Mouse (Mus musculus) gastrocnemius, postnatal 14 days (tissue): Measurements from ENCODE around the gene Grip2. TPM values are rescaled to one million over a fixed set of nuclear protein-coding genes. Genes with fewer than 3 reads are reported as not detected.

Experiments used
- DNase-seq: peaks from one replicate; pipeline ENCODE4 v3.0.0; 2021; ENCODE audit warnings: mixed read lengths
- intact Hi-C: fragments of 180-260 bp; cut with DNase I; formaldehyde crosslinking; loops from one replicate; pipeline ENCODE4 v1.15.1; 2025; ENCODE audit warnings: low total_unique reads
- total RNA-seq, 2 experiments: library from RNA; stranded (reverse); gene quantifications; 2 replicates each; pipeline ENCODE4 v1.2.3; 2021

The Grip2 gene
- total RNA-seq, 2 experiments from 2014 or later, result 2.6 to 4.0 TPM

DNA sequence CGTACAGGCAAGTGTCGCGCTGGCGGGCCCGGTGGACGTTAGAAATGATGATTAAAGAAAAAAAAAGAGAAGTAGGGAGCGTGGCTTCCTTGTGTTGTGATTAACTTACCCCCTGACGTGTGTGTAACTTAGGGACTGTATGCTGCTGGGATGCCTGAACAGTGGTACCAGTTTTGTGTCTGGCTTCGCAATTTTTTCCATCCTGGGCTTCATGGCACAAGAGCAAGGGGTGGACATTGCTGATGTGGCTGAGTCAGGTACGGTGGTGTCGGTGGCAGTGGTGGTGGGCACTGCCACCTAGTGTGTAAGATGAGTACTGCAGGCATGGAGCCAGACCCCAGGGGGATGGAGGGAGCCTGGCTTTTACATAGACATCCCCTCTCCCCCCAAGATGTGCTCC is 86.0 kb downstream of the Grip2 start:
- DNase-seq, result peak; percentile 64
- intact Hi-C loops, result loop anchor here (2.0 kb wide), 2 partner anchors 164 to 214 kb away; no protein-coding TSS in a partner anchor

DNA sequence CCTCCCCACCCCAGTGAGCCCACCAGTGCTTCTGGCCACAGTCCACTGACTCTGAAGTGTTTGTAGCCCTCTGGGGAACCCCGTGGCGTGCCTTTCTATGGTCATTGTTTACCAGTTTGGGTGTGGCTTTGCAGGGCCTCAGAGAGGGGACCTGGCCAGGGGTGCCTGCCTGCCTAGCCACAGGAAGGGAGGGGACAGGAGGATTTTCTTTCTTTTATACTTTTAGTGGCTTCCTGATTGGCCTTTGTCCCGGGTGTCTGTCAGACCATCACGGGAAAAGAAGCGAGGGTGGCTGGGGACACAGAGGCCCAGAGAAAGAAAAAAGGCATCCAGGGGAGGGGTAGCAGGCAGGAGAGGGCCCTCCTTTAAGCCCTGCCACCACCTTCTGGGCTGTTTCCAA is 89.0 kb downstream of the Grip2 start:
- no peak for DNase-seq
- intact Hi-C loops, result no loop called here

DNA sequence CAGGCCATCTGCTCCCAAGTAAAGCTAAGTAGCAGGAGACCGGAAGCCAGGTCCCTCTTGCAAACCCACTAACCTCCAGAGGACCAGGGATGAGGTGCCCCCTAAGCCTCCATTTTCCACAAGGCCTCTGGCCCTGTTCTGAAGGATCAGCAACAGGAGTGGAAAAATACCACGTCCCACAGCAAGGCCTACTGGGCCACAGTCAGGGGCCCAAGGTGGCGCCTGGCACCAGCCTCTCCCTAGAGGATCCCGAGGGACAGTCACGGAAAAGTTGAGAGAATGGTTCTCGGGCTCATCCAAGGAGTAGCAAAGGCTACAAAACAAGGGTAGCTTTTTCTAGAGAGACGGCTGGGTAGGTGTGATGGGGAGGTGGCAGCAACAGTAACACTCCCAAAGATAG is 89.6 kb downstream of the Grip2 start:
- no peak for DNase-seq
- intact Hi-C loops, result no loop called here

DNA sequence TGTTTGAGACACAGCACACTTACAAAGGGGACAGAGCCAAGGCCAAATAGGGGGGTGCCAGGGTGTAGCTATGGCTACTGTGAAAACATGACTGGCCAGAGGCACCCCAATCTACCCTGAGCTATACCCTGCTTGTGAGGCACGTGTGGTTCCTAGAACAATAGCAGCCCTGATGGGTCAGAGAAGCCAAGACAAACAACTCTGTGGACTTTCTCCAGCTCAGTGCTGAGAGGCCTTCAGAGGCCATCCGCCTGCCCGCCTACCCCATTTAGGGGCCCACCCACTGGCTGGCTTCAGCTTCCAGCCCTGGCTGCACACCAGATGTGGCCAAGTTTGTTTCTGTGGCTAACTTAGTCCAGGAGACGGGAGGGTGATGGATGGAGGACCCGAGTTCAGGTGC is 90.6 kb downstream of the Grip2 start:
- intact Hi-C loops, result no loop called here
- peak; percentile 47 for DNase-seq

DNA sequence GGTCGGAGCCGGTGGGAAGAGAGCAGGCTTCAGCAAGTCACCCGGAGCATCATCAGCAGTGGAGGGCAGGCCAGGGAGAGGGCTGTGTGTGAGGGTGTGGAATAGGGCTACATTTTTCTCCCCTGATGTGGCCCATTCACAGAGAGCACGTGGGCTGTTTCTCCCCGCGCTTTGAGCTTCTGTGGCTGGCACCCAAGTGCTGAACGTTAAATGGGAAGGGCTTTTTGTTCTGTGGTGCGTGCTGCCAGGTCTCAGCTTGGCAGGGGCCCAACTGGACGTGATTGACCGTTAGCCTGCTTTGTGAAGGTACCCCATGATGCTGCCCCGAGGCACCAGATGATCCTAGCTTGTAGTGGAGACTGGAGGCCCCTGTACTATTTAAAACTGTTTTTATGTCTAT is 94.9 kb downstream of the Grip2 start:
- DNase-seq, result peak; percentile 36
- intact Hi-C loops, result no loop called here

DNA sequence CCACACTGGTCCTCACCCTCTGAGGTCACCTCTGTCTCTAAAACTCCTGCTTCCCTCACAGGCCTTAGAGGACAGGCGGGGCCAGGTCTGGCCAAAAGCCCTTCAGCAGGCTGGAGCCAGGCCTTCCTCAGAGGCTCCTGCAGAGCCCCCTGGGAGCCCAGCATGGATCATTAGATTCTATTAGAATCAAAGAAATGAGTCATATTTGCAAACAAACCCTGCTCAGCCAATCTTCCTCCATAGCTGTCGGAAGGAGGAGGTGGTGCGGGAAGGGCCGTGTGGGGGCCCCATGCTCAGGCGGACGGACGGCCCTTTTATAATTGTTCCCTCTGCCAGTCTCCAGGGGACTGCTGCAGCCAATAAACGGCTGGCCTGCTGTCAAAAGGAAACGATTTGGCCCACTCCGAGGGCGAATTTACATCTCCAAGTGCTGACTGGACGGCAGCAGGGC is 97.3 kb downstream of the Grip2 start:
- peak; percentile 83 for DNase-seq
- intact Hi-C loops, result loop anchor here (5.0 kb wide), 1 partner anchor 42 kb away; no protein-coding TSS in a partner anchor

DNA sequence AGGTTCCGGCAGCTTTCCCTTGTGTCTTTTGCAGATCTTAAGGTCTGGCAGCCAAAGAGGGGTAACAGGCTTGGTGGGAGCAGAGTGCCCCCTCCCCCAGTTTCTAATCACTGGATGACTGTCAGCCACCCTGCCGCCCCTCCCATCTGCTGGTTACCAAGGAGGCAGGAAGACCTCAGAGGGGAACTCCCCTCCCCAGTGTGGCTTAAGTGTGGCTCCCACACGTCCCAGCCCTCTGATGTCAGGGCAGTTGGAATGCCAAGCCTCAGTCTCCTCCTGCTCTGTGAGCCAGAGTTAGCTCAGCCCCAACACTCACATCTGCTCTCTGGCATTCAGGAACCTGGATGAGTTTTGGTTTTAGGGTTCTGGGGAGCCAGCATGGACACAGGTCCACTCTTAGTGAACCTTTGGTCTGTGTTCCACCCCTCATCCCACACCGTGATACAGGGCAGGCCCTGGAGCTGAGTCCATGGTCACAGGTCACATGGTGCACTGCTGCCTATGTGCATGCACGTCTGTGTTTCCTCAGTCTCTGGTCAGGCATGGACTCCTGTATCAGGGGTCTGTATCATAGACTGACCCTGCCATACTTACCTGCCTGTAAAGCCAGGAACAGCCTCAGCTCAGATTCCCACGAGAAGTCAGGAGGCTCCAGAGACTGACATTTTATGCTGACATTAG is 98.0 kb downstream of the Grip2 start:
- DNase-seq, result peak; percentile 38
- intact Hi-C loops, result loop anchor here (5.0 kb wide), 1 partner anchor 42 kb away; no protein-coding TSS in a partner anchor

DNA sequence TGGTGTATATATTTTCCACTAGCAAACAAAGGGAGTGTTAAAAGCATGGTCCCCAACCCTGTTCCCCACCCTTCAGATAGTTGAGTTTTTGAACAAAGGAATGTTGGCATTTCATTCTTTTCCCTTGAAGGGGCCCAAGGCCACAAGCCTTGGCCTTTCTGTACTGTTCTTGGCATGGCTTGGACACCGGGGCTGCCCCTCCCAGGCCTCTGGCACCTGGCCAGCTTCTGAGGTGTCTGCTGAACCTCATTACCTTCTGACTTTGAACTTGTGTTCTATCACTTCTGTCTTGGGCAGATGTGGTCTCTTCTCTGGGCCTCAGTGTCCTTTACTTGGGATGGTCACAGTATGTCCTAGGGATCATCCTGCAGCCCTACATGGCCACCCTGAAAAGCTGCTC is 99.7 kb downstream of the Grip2 start:
- no peak for DNase-seq
- intact Hi-C loops, result loop anchor here (5.0 kb wide), 1 partner anchor 40 kb away; no protein-coding TSS in a partner anchor

DNA sequence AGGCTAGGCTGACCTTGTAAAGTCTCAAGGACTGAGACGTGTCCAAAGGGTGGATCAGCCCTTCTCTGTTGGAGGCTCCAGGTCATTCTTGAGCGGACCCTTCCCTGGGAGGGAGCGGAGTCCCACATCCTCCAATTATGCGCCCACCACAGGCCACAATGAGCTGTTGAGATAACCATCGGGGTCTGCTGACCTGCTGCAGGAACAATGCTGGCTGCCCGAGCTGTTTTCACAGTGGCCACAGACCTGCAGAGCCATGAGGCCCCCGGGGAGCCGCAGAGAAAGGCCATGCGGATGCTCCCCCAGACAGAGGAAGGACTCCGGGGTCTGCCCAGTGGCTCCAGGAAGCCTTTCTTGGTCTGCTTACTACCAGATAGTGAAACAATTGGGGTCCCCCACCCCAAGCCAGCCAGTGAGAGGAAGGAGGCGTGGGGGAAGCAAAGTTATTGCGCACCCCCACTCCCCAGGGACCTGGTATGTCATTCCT is 105.8 kb downstream of the Grip2 start:
- no peak for DNase-seq

DNA sequence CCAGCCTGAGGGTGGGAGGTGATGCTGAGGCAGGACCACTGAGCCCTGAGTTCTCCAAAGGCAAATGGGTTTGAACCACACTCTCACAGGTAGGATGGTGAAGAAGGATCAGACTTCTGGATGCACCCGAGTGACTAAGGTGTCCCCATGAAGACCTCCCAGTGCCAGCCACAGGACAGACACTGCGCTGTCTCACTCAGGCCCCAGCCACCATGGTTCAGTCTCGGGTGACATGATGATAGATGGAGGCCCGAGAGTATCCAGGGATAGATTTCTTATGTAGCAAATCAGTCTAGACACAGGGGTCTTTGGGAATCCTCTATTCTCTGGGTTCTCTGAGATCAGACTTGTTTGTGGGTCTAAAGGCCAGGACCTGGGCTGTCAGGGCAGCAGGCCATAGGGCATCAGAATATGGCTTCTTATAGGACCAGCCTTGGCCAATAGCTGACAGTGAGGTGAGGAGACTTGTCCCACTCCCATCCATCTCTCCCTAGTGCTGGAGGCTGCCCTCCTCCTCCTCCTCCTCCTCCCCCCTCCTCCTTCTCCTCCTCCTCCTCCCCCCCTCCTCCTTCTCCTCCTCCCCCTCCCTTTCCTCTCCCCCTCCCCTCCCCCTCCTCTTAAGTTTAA is 106.3 kb downstream of the Grip2 start:
- intact Hi-C loops, result no loop called here
- DNase-seq, result no peak

More for the DNA sequence above, 105.8 kb downstream of the Grip2 start:
- intact Hi-C loops, result no loop called here

DNA sequence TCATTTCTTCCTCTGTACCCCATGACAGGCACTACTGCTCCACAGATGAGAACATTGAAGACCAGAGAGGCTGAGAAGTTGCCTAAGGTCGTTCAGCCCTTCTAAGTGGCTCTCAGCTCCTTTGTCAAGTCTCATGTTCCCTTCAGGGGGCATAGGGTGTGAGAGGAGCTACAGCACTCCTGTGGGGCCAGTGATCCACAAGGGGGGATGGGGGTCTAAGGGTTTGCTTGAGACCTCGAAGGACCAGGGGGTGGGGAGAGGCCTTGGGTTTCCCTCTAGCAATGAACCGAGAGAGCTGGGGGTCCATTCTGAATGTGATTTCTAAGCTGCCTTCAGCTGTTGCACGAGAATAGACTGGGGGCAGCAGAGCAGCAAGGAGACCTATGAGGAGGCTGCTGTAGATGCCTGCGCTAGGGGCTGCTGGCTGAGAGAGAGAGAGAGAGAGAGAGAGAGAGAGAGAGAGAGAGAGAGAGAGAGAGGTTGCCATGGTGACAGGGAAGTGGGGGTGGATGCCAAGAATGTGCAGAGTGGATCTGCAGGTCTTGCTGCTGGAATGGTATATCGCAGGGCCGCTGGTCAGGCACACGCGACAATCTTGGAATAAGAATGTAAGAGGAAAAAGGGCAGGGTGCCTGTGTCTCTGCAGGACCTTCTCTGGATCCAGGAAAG is 107.1 kb downstream of the Grip2 start:
- peak; percentile 19 for DNase-seq
- intact Hi-C loops, result no loop called here

DNA sequence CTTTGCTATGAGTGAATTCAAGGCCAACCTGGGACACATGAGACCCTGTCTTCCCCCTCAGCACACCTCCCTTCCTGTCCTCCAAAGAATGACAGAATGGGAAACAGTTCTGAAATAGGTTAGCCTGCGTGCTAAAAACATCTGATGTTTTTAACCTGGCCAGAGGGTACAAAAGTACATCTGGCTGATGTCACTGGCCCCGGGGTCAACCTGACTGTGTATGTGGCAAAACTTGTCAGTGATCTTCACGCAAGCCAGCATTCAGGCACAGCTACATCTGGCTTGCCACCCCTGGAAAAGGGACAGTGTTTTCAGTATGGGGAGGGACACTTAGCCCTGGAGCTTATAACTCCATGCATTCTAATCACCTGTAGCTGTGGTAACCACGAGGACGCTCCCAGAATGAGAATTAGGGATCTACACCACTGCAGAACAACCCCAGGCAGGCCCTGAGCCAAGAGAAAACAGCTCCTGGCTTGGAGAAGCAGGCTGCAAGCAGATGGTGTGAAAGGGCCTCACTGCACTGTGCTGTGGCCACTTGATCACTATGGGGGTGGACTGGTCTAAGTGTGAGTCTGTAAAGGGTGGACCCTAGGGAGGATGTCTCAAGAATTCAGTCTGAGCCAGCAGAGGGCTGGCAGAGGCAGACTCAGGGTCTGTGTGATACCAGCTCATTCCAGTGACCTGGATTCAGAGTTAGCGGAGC is 107.9 kb downstream of the Grip2 start:
- intact Hi-C loops, result no loop called here
- DNase-seq, result peak; percentile 61

DNA sequence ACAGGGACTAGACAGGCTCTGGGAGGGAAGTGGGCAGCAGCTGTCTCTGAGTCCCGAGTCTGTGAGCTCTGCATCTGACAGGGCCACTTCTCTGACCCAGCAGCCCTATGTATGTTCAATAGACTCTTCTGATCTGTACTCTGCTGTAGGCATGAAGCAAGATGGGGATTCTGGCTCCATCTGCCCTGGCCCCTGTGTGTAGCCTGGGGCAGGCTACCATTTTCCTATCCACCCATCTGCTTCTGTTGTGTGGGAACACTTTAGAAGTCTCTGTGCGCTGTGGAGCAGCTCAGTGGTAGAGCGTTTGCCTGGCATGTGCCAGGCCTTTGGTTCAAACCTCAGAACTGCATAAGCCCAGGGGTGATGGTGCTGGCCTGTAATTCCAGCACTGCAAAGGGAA is 108.4 kb downstream of the Grip2 start:
- no peak for DNase-seq
- intact Hi-C loops, result no loop called here

DNA sequence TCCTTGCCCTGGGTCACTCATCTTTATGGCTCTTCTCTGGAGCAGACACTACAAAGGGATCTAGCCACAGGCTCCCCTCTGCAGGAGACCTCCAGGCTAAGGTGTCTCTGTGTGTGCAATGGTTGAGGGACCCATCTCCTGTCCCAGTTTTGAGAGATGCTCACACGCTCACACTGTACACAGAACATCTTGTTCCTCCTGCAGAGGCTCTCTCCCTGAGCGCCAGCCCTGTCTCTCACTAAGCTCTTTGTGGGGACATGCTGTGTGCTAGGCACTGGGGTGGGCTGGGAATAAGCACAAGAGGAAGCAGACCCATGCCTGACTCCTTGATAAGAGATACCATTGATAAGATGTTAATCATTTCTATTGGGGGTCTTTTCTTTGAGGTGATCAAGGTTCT is 109.0 kb downstream of the Grip2 start:
- intact Hi-C loops, result no loop called here
- no peak for DNase-seq

DNA sequence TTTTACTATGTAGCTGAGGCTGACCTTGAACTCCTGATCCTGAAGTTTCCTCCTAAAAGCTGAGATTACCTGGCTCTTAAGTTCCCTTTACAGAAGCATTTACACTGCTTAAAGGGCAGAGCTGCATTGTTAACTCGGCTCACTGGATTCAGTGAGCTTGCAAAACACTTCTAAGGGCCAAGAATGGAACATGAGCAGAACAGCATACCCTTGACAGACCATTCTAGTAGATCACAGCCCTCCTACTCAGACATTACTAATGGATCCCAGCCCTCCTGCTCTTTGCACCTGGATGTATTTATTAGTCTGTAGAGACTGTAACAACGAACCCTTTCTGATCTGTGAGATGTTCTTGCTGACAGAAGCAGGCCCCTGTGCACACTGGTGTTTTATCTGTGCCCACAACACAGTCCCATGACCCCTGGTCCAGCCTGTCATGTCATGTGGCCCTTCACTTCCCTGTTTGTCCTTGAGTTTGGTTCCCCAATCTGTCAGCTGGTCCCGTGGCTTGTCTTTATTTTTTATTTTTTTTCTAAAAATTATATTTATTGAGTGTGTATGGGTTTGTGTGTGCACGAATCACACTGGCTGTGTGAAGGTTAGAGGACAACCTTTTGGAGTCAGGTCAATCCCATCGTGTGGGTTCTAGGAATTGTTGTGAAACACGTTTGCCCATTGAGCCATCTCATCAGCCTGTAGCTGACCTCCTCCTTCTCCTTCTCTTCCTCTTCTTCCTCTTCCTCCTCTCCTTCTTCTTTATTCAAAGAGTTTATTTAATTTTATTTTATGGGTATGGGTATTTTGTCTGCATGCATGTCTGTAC is 110.9 kb downstream of the Grip2 start:
- no peak for DNase-seq
- intact Hi-C loops, result no loop called here

DNA sequence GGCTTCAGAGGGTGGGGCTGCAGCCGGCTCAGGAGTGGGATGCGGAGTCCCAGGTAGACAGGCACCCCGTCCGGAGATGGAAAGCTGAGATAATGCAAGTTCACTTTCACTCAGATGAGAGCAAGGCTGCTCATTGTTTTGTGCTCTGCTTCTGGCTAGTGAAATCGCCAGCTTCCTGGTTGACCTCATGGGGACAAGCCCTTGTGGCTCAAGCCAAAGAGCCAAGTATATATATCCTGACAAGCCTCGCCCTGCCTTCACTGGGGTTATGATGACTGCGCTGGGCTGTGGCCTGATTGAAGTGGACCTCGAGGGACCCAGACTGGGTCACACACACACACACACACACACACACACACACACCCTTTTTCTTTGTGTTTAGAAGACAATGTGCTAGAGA is 112.0 kb downstream of the Grip2 start:
- DNase-seq, result peak; percentile 39
- intact Hi-C loops, result no loop called here

DNA sequence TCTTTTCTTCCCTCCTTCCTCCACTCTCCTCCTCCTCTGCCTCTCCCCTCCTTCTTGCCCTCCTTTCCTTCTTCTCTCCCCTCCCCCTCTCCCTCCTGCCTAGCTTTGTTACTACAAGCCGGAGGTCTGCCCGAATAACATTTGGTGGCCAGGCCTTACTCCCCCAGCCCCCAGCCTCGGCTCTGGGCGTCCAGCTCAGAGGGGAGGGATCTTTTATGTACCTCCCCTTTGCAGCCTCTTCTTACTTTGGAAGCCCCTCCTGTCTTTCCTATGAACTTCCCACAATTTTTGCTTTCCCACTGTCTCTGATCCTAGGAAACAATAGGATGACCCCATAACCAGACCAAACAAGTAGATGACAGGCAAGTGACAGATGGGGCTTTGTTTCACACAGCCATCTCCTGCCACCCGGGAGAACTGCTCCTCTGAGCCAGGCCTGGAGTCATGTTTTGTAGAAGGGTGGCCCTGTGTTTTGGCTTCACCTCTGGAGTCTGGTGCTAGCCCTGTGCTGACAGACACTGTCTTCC is 113.6 kb downstream of the Grip2 start:
- no peak for DNase-seq
- intact Hi-C loops, result no loop called here

DNA sequence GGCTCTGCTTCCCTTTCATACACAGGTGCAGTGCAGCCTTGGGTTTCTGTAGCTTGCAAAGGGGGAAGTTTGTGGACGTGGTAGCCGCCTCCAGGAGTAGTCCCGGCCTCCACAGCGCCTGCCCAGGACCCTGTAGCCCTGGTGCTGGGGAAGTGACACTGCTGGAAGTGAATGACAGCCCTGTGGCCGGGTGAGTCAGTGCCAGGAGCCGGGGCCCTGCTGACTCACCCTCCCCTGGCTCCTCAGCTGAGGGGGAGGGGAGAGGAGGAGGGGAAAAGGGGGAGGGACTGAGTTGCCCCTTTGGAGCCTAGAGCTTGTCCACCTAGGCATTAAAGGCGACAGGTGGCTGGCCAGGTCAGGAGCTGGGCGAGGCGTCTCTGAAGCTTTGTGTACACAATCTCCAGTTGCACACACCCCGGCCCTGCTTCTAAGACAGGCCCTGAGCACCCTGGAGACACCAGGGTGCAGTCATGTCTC is 114.2 kb downstream of the Grip2 start:
- peak; percentile 67 for DNase-seq

More for the DNA sequence above, 114.2 kb downstream of the Grip2 start:
- intact Hi-C loops, result no loop called here
